Mouse (Mus musculus): ENCODE data around the gene A030005L19Rik.
"Not testable (repeated sequence)": the region's sequence is repeated elsewhere in the genome, so short reads cannot be mapped to it uniquely, and the experiment has no call there.

A030005L19Rik gene

GRCm38 (mm10) chr1:82913025-82913424, at the start of gene A030005L19Rik:
TSS of gene A030005L19Rik (plus strand) at chr1:82913325.
- DNase-seq = no peak

- no peak for DNase-seq
These were observed 42.9 kb upstream of the A030005L19Rik start for GRCm38 (mm10) chr1:82870202-82870601.

DNA sequence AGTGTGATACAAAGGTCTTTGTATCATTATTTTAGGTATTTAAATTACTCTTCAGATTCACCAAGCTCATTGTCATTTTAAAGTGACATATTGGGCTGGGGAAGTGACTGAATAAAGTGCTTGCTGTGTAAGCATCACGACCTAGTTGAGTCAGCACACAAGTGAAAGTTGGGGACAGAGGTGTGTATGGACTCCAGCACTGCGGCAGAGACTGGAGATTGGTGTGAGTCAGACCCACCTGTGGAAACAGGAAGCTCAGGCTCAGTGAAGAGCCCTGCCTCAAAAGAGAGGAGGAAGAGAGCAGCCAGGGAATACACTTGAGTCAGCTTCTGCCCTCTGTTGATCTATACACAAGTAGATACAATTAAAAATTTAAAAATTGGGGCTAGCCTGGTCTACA, 34.0 kb upstream of the A030005L19Rik start:
- DNase-seq = no peak

- DNase-seq = no peak
These were observed 32.9 kb upstream of the A030005L19Rik start for GRCm38 (mm10) chr1:82880196-82880595.

- DNase-seq = no peak
These were observed 19.9 kb upstream of the A030005L19Rik start for GRCm38 (mm10) chr1:82893269-82893668.

- DNase-seq = no peak
These were observed 12.6 kb upstream of the A030005L19Rik start for GRCm38 (mm10) chr1:82900567-82900966.

DNA sequence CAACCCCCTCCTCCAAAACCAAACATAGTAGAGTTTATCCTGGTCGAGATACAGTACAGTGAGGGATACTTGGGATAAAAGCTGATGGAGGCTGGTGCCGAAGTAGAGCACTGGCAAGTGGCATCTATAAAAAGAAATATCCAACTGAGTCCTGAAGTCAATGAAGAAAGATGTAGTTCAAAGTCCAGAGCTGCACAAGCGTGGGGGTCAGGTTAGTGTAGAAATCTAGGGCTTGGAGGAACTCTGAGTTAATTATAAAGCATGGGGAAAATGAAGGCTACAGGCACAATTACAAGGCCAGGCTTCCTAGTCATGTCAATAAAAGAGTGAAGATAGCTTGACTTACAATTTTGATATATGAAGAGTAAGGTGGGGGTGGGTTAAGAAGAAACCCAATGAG, 11.9 kb upstream of the A030005L19Rik start:
- no peak for DNase-seq

- DNase-seq = no peak
These were observed 7.2 kb upstream of the A030005L19Rik start for GRCm38 (mm10) chr1:82905886-82906285.

GRCm38 (mm10) chr1:82913434-82913833, 309 bp downstream of the A030005L19Rik start:
- DNase-seq = not testable (repeated sequence)

DNA sequence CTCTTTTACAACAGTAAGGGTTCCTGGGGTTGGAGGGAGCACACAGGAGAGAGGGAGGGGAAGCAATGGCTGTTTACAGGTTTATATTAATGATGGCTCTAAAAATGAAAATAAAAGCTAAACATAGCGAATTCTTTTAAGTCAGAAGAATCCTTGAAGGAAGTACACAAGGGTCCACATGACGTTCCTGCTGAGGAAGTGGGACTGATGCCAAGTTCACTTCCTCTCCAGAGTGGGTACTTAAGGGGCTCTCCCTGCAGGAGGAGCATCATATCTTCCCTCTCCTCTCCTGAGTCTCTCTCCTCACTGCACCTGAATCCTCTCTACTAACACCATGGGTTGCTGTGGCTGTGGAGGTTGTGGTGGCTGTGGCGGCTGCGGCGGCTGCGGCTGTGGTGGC, 11.5 kb downstream of the A030005L19Rik start, which contains the start of gene A030014E15Rik:
TSS of gene A030014E15Rik (plus strand) at position 268 of the 400 bp plus-strand sequence.
- DNase-seq = no peak

DNA sequence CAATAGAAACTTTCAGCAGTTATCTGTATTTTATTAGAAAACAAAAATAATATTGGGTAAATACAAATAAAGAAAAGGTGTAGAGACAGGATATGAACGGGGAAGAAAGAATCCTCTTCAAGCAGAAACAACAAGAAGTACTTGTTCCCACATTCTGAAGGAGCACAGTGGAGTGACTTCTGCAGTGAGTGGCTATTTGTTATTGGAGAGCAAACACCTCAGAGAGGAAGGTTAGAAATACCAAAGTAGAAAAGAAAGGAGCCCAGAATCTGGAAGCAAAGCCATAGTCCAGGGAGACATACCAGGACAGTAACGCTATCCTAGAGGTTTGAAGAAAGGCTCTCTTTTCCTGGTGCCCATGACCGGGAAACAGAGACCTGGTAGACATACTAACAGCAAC, 17.4 kb downstream of the A030005L19Rik start:
- DNase-seq = not testable (repeated sequence)

- DNase-seq = not testable (repeated sequence)
These were observed 18.2 kb downstream of the A030005L19Rik start, which contains the start of gene Gm6217 for GRCm38 (mm10) chr1:82931326-82931725. TSS of gene Gm6217 (minus strand) at chr1:82931399.

GRCm38 (mm10) chr1:82938666-82939065, 25.5 kb downstream of the A030005L19Rik start:
- DNase-seq = no peak

- not testable (repeated sequence) for DNase-seq
These were observed 29.4 kb downstream of the A030005L19Rik start for GRCm38 (mm10) chr1:82942505-82942904.

DNA sequence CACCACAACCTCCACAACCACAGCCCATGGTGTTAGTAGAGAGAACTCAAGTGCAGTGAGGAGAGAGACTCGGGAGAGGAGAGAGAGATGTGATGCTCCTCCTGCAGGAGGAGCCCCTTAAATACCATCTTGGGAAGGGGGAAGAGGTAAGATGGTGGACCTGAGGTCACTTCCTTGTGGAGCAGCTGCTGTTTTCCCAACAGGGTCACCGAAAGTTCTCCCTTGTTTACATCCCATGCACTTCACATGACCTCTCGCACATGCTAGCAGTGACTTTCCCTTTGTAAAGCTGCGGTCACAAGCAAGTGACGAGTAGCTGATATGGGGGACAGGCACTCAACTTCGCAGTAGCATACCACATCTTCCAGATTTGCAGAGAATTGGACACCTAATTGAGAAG, 30.2 kb downstream of the A030005L19Rik start, which contains the start of gene A030003K21Rik:
TSS of gene A030003K21Rik (minus strand) at position 94 of the 400 bp plus-strand sequence.
- not testable (repeated sequence) for DNase-seq

DNA sequence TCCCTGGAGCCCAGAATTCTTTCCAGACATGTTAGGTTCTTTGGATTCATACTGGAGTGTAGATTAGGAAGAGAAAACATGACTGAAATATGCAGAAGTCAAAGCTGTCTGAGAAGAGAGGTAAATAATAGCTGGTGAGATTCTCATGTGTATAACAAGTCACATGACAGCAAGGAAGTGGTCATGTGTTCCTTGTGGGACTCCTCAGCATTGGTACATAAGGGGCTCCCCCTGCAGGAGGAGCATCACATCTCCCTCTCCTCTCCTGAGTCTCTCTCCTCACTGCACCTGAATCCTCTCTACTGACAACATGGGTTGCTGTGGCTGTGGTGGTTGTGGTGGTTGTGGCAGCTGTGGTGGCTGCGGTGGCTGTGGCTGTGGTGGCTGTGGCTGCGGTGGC, 32.9 kb downstream of the A030005L19Rik start:
- DNase-seq = not testable (repeated sequence)

DNA sequence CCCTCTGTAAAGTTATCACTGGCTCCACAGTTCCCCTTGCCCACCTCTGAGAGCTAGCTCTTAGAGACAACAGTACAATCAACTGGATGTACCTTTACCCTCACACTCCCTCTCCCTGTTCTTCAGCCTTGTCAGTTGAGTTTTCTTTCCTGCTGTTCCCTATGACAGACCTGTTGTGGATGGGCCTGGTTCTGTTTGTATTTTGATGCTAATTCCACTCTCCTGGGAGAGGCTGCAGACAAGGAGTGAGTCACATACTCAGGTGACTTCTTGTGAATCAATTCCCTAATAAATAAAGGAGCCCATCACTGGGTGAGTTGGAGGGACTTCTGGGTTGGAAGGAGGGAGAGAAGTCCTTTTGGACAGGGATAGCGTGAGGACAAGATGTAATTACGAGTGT, 35.5 kb downstream of the A030005L19Rik start:
- no peak for DNase-seq

- DNase-seq = not testable (repeated sequence)
These were observed 42.8 kb downstream of the A030005L19Rik start, which contains the start of gene Gm7544 for GRCm38 (mm10) chr1:82955913-82956312. TSS of gene Gm7544 (minus strand) at chr1:82956013.

GRCm38 (mm10) chr1:82959870-82960385, 46.8 kb downstream of the A030005L19Rik start, which contains the start of gene Gm47955:
TSS of gene Gm47955 (plus strand) at chr1:82960286.
- no peak for DNase-seq
